Mouse (Mus musculus) lung, adult 2 months (tissue): ENCODE measurements around the gene Camta1.

ENCODE experiments used
- CTCF ChIP-seq: fragments of 200-500 bp; IDR thresholded peaks from 2 replicates; pipeline ENCODE4 v1.5.1; 2011; ENCODE audit warnings: mild to moderate bottlenecking, low read length, control low read depth; ENCODE audit not compliant: insufficient read depth
- POLR2A ChIP-seq: fragments of 200-500 bp; IDR thresholded peaks from 2 replicates; pipeline ENCODE4 v1.6.1; 2011; ENCODE audit warnings: low read depth, mild to moderate bottlenecking, control low read depth, low read length, borderline replicate concordance; ENCODE audit errors: extremely low read depth

GRCm38 (mm10) chr4:151158250-151158649 lies 703.4 kb downstream of the Camta1 start:
- TF ChIP-seq POLR2A (no peak), CTCF (peak; percentile 15; the same call in 1 of the 2 replicates)
